Mouse (Mus musculus) embryonic facial prominence, embryonic 10.5 days (tissue): ENCODE results near the gene Myd88. TPM values are rescaled to one million over a fixed set of nuclear protein-coding genes. Genes with fewer than 3 reads are reported as not detected.

ENCODE experiments used
- DNase-seq: peaks from one replicate; pipeline ENCODE4 v3.0.0-alpha.2; 2017; ENCODE audit warnings: low spot score
- H3K27ac ChIP-seq: fragments of 300-500 bp; sonication (generic); replicated peaks from 2 replicates; pipeline ENCODE4 v1.5.1; 2016; ENCODE audit warnings: mild to moderate bottlenecking
- H3K27me3 ChIP-seq: fragments of 300-500 bp; sonication (generic); replicated peaks from 2 replicates; pipeline ENCODE4 v1.6.1; 2016; ENCODE audit warnings: low read depth, mild to moderate bottlenecking; ENCODE audit not compliant: poor library complexity, severe bottlenecking
- H3K36me3 ChIP-seq: fragments of 300-500 bp; sonication (generic); replicated peaks from 2 replicates; pipeline ENCODE4 v1.6.1; 2016; ENCODE audit warnings: mild to moderate bottlenecking, moderate library complexity
- H3K4me1 ChIP-seq: fragments of 300-500 bp; sonication (generic); 2 replicates; pipeline ENCODE4 v1.6.1; 2016
- H3K4me3 ChIP-seq: fragments of 300-500 bp; sonication (generic); 2 replicates; pipeline ENCODE4 v1.5.1; 2016; ENCODE audit warnings: mild to moderate bottlenecking, moderate library complexity
- H3K9me3 ChIP-seq: fragments of 300-500 bp; sonication (generic); 2 replicates; pipeline ENCODE4 v1.6.1; 2016; ENCODE audit warnings: mild to moderate bottlenecking
- WGBS: fragments of 180-500 bp; shearing (Covaris S2); methylation state at CpG from one replicate; pipeline ENCODE4 v1.1.7; 2016; 5-methylcytosine and 5-hydroxymethylcytosine counted together
- polyA plus RNA-seq: library from polyadenylated mRNA; unstranded; fragments of >200 nt; fragmentation: Nextera tagmentation; extraction: Ambion mirVana; gene quantifications from 2 replicates; pipeline ENCODE4 v1.2.1, GENCODE M21; 2016

Gene Myd88
- polyA plus RNA-seq, 1 experiment from 2014 or later, result 9.9 TPM

GRCm38 (mm10) chr9:119358058-119358429 is 16.8 kb upstream of the Myd88 start:
- Histone ChIP-seq H3K27ac (peak overlapping the region; percentile 83; the same call in 1 of the 2 replicates), H3K4me3 (peak overlapping the region; percentile 80), H3K27me3 (peaks cover 5% of the 10 kb centered on the region; the same call in 1 of the 2 replicates), H3K36me3 (peaks cover 14% of the 10 kb centered on the region), H3K4me1 (peaks cover 20% of the 10 kb centered on the region), H3K9me3 (no peaks in the 10 kb centered on the region)
- no peak for DNase-seq
- WGBS, result 50% methylated on average over 9 of the region's 9 CpGs

- Histone ChIP-seq H3K4me1 (peaks cover 15% of the 10 kb centered on the region), H3K4me3 (peak within 1 kb of the TSS; percentile 80), H3K36me3 (peaks cover 11% of the 10 kb centered on the region), H3K27ac (peak within 1 kb of the TSS; percentile 83), H3K9me3 (no peaks in the 10 kb centered on the region), H3K27me3 (peaks cover 5% of the 10 kb centered on the region; the same call in 1 of the 2 replicates)
- peak; percentile 92 for DNase-seq
- WGBS, result 3% methylated on average over 65 of the region's 65 CpGs
These were observed 16.3 kb upstream of the Myd88 start, which contains the start of gene Xylb for GRCm38 (mm10) chr9:119357331-119358057. TSS of gene Xylb (plus strand) at chr9:119357381.

- WGBS, result 71% methylated on average over 6 of the region's 6 CpGs
- DNase-seq, result no peak
- peaks cover 9% of the 10 kb centered on the region for H3K36me3 ChIP-seq
- H3K4me1 ChIP-seq, result peaks cover 15% of the 10 kb centered on the region
- H3K9me3 ChIP-seq, result no peaks in the 10 kb centered on the region
- H3K27ac ChIP-seq, result no peak overlapping the region
- no peak overlapping the region for H3K4me3 ChIP-seq
- peaks cover 5% of the 10 kb centered on the region; the same call in 1 of the 2 replicates for H3K27me3 ChIP-seq
These were observed 14.7 kb upstream of the Myd88 start for GRCm38 (mm10) chr9:119355943-119356342.

- no peaks in the 10 kb centered on the region for H3K9me3 ChIP-seq
- H3K4me3 ChIP-seq, result no peak overlapping the region
- peaks cover 15% of the 10 kb centered on the region for H3K4me1 ChIP-seq
- 79% methylated on average over 6 of the region's 6 CpGs for WGBS
- DNase-seq, result no peak
- peaks cover 26% of the 10 kb centered on the region for H3K36me3 ChIP-seq
- peaks cover 5% of the 10 kb centered on the region; the same call in 1 of the 2 replicates for H3K27me3 ChIP-seq
- H3K27ac ChIP-seq, result no peak overlapping the region
These were observed 12.7 kb upstream of the Myd88 start for GRCm38 (mm10) chr9:119353926-119354325.

- peak; percentile 85 for DNase-seq
- Histone ChIP-seq H3K36me3 (peaks cover 43% of the 10 kb centered on the region), H3K4me1 (peaks cover 5% of the 10 kb centered on the region; the same call in 1 of the 2 replicates), H3K27ac (no peak overlapping the region), H3K4me3 (no peak overlapping the region), H3K27me3 (no peaks in the 10 kb centered on the region), H3K9me3 (no peaks in the 10 kb centered on the region)
- WGBS, result 17% methylated on average over 4 of the region's 4 CpGs
These were observed 10.8 kb upstream of the Myd88 start for GRCm38 (mm10) chr9:119352060-119352459.

GRCm38 (mm10) chr9:119350947-119351705 is 9.9 kb upstream of the Myd88 start:
- Histone ChIP-seq H3K27ac (no peak overlapping the region), H3K27me3 (no peaks in the 10 kb centered on the region), H3K4me1 (peaks cover 4% of the 10 kb centered on the region; the same call in 1 of the 2 replicates), H3K9me3 (no peaks in the 10 kb centered on the region), H3K36me3 (peaks cover 52% of the 10 kb centered on the region), H3K4me3 (no peak overlapping the region)
- 87% methylated on average over 10 of the region's 10 CpGs for WGBS
- DNase-seq, result no peak

- WGBS, result 90% methylated on average over 3 of the region's 3 CpGs
- H3K9me3 ChIP-seq, result no peaks in the 10 kb centered on the region
- no peak overlapping the region for H3K4me3 ChIP-seq
- H3K27ac ChIP-seq, result no peak overlapping the region
- DNase-seq, result no peak
- peaks cover 58% of the 10 kb centered on the region for H3K36me3 ChIP-seq
- no peaks in the 10 kb centered on the region for H3K27me3 ChIP-seq
- no peaks in the 10 kb centered on the region for H3K4me1 ChIP-seq
These were observed 9.3 kb upstream of the Myd88 start for GRCm38 (mm10) chr9:119350531-119350930.

- 91% methylated on average over 8 of the region's 8 CpGs for WGBS
- Histone ChIP-seq H3K36me3 (peaks cover 87% of the 10 kb centered on the region), H3K4me1 (peaks cover 14% of the 10 kb centered on the region), H3K9me3 (no peaks in the 10 kb centered on the region), H3K4me3 (no peak overlapping the region), H3K27ac (no peak overlapping the region), H3K27me3 (no peaks in the 10 kb centered on the region)
- no peak for DNase-seq
These were observed 5.2 kb upstream of the Myd88 start for GRCm38 (mm10) chr9:119346376-119346775.

GRCm38 (mm10) chr9:119342728-119343127 is 1.5 kb upstream of the Myd88 start:
- DNase-seq, result no peak
- peak overlapping the region; percentile 86; the same call in 1 of the 2 replicates for H3K4me3 ChIP-seq
- peaks cover 18% of the 10 kb centered on the region for H3K27me3 ChIP-seq
- H3K9me3 ChIP-seq, result no peaks in the 10 kb centered on the region
- WGBS, result 87% methylated on average over 7 of the region's 7 CpGs
- peaks cover 33% of the 10 kb centered on the region for H3K4me1 ChIP-seq
- H3K27ac ChIP-seq, result no peak overlapping the region
- peaks cover 52% of the 10 kb centered on the region for H3K36me3 ChIP-seq

GRCm38 (mm10) chr9:119340212-119340580 is 1.0 kb downstream of the Myd88 start:
- no peak for DNase-seq
- Histone ChIP-seq H3K36me3 (peaks cover 27% of the 10 kb centered on the region), H3K9me3 (no peaks in the 10 kb centered on the region), H3K4me1 (peaks cover 33% of the 10 kb centered on the region), H3K27ac (peak overlapping the region; percentile 89), H3K27me3 (peaks cover 27% of the 10 kb centered on the region), H3K4me3 (peak overlapping the region; percentile 86)
- WGBS, result 7% methylated on average over 8 of the region's 8 CpGs

GRCm38 (mm10) chr9:119339558-119340211 is 1.5 kb downstream of the Myd88 start, which contains the start of gene Acaa1a:
TSS of gene Acaa1a (plus strand) at chr9:119339676.
- peaks cover 33% of the 10 kb centered on the region for H3K4me1 ChIP-seq
- peaks cover 22% of the 10 kb centered on the region for H3K36me3 ChIP-seq
- DNase-seq, result peak; percentile 67
- peaks cover 27% of the 10 kb centered on the region for H3K27me3 ChIP-seq
- 2% methylated on average over 43 of the region's 43 CpGs for WGBS
- H3K4me3 ChIP-seq, result peak within 1 kb of the TSS; percentile 86
- peak within 1 kb of the TSS; percentile 89 for H3K27ac ChIP-seq
- H3K9me3 ChIP-seq, result no peaks in the 10 kb centered on the region

GRCm38 (mm10) chr9:119339106-119339505 is 2.1 kb downstream of the Myd88 start:
- no peak overlapping the region for H3K27ac ChIP-seq
- DNase-seq, result no peak
- H3K9me3 ChIP-seq, result no peaks in the 10 kb centered on the region
- H3K4me3 ChIP-seq, result peak overlapping the region; percentile 86
- H3K27me3 ChIP-seq, result peaks cover 27% of the 10 kb centered on the region
- H3K36me3 ChIP-seq, result peaks cover 16% of the 10 kb centered on the region
- WGBS, result 57% methylated on average over 7 of the region's 7 CpGs
- H3K4me1 ChIP-seq, result peaks cover 37% of the 10 kb centered on the region
